Mouse (Mus musculus): Measurements from ENCODE around the gene Atp2c1. TPM values are rescaled to one million over a fixed set of nuclear protein-coding genes. Genes with fewer than 3 reads are reported as not detected.

Atp2c1 gene
- polyA plus RNA-seq, 1 experiment from 2014 or later = 110 TPM

- no peak overlapping the region for H3K9ac ChIP-seq (replicated peaks; ENCODE audit: low read length)
- H3K27me3 ChIP-seq (ENCODE audit: control insufficient read depth, insufficient read depth, low read length) = no peaks in the 10 kb centered on the region
- H3K27ac ChIP-seq (replicated peaks; ENCODE audit: low read depth, low read length) = no peak overlapping the region
- H3K36me3 ChIP-seq (ENCODE audit: control insufficient read depth, insufficient read depth, low read length) = no peaks in the 10 kb centered on the region
- ATAC-seq (ENCODE audit: low FRiP score, low TSS enrichment) (no peak), DNase-seq (no peak)
- no peak overlapping the region for H3K4me3 ChIP-seq (replicated peaks; ENCODE audit: low read depth, low read length)
- WGBS = 76% methylated on average over 5 of the region's 5 CpGs
- H3K9me3 ChIP-seq (ENCODE audit: control insufficient read depth, low read length) = no peaks in the 10 kb centered on the region
- H3K4me2 ChIP-seq (ENCODE audit: low read length) = no peak overlapping the region
- no peaks in the 10 kb centered on the region for H3K4me1 ChIP-seq (ENCODE audit: control insufficient read depth, insufficient read depth, low read length)
These were observed 163.4 kb downstream of the Atp2c1 start for GRCm38 (mm10) chr9:105363520-105364231.

GRCm38 (mm10) chr9:105362181-105362580, 164.9 kb downstream of the Atp2c1 start:
- no peak overlapping the region for H3K4me2 ChIP-seq (ENCODE audit: low read length)
- H3K36me3 ChIP-seq (ENCODE audit: control insufficient read depth, insufficient read depth, low read length) = no peaks in the 10 kb centered on the region
- ATAC-seq (ENCODE audit: low FRiP score, low TSS enrichment) = no peak
- 67% methylated on average over 2 of the region's 2 CpGs for WGBS
- H3K9me3 ChIP-seq (ENCODE audit: control insufficient read depth, low read length) = no peaks in the 10 kb centered on the region
- no peak for DNase-seq
- H3K4me3 ChIP-seq (replicated peaks; ENCODE audit: low read depth, low read length) = no peak overlapping the region
- H3K27me3 ChIP-seq (ENCODE audit: control insufficient read depth, insufficient read depth, low read length) = no peaks in the 10 kb centered on the region
- no peak overlapping the region for H3K9ac ChIP-seq (replicated peaks; ENCODE audit: low read length)
- H3K4me1 ChIP-seq (ENCODE audit: control insufficient read depth, insufficient read depth, low read length) = no peaks in the 10 kb centered on the region
- no peak overlapping the region for H3K27ac ChIP-seq (replicated peaks; ENCODE audit: low read depth, low read length)

Other genes with a start within 250 kb of the Atp2c1 start
- 12.7 and 15.3 TPM in 2 replicates for gene Aste1, start 131.9 kb downstream of the Atp2c1 start, polyA plus RNA-seq (2014; fragmentation: Nextera tagmentation; extraction: Ambion mirVana)
- gene Nek11, start 131.8 kb downstream of the Atp2c1 start, polyA plus RNA-seq (2014; fragmentation: Nextera tagmentation; extraction: Ambion mirVana) = 2.2 and 3.1 TPM in 2 replicates
- gene Pik3r4, start 115.7 kb upstream of the Atp2c1 start, polyA plus RNA-seq (2014; fragmentation: Nextera tagmentation; extraction: Ambion mirVana) = 15.6 and 20.9 TPM in 2 replicates

Data from midbrain, embryonic 14.5 days (tissue).